Mouse (Mus musculus) G1E (cell line): ENCODE results near the gene Pramef12. TPM values are rescaled to one million over a fixed set of nuclear protein-coding genes. Genes with fewer than 3 reads are reported as not detected.

ENCODE experiments used
- ATAC-seq: 2 replicates; pipeline ENCODE4 v1.8.0; 2016; ENCODE audit warnings: mild to moderate bottlenecking; ENCODE audit not compliant: insufficient number of reproducible peaks, poor library complexity, low FRiP score, severe bottlenecking; ENCODE audit errors: extremely low read depth
- DNase-seq: peaks from one replicate; pipeline ENCODE4 v3.0.0; 2012; ENCODE audit warnings: low spot score
- H3K27me3 ChIP-seq: 2 replicates; pipeline ENCODE4 v1.6.1; 2012; ENCODE audit warnings: mild to moderate bottlenecking, low read length, inconsistent platforms; ENCODE audit not compliant: insufficient read depth
- H3K36me3 ChIP-seq: replicated peaks from 2 replicates; pipeline ENCODE3; 2012; ENCODE audit warnings: mild to moderate bottlenecking, inconsistent platforms
- H3K4me1 ChIP-seq: 2 replicates; pipeline ENCODE4 v1.6.1; 2012; ENCODE audit warnings: low read depth, low read length, inconsistent platforms, mixed read lengths; ENCODE audit not compliant: insufficient read depth
- H3K4me3 ChIP-seq: 2 replicates; pipeline ENCODE4 v1.5.1; 2012; ENCODE audit warnings: low read depth, mild to moderate bottlenecking, inconsistent platforms, low read length, moderate library complexity, mixed read lengths
- H3K9me3 ChIP-seq: replicated peaks from 2 replicates; pipeline ENCODE4 v1.6.1; 2012; ENCODE audit warnings: inconsistent platforms
- CTCF ChIP-seq: IDR thresholded peaks from 2 replicates; pipeline ENCODE4 v1.5.1; 2012; ENCODE audit warnings: low read depth, low read length, inconsistent platforms, mixed read lengths
- GATA1 ChIP-seq: IDR thresholded peaks from 2 replicates; pipeline ENCODE4 v1.6.1; 2012; ENCODE audit warnings: borderline replicate concordance, low read length, inconsistent platforms, mixed read lengths
- GATA2 ChIP-seq: IDR thresholded peaks from 2 replicates; pipeline ENCODE4 v1.6.1; 2012; ENCODE audit warnings: low read depth, low read length, inconsistent platforms, borderline replicate concordance
- POLR2AphosphoS5 ChIP-seq: IDR thresholded peaks from 2 replicates; pipeline ENCODE4 v1.6.1; 2012; ENCODE audit warnings: low read depth, low read length, inconsistent platforms; ENCODE audit not compliant: insufficient replicate concordance
- TAL1 ChIP-seq: conservative IDR thresholded peaks from 2 replicates; pipeline ENCODE4 v1.6.1; 2012; ENCODE audit warnings: low read depth, low read length, inconsistent platforms, mixed read lengths
- polyA plus RNA-seq: library from polyadenylated mRNA; stranded (reverse); fragments of >175 nt; gene quantifications from 2 replicates; pipeline ENCODE4 v1.2.3, GENCODE M21; 2012
- total RNA-seq, 2 experiments: library from RNA; stranded (forward) in 1 of 2; stranded (reverse) in 1 of 2; fragments of 200-1000 nt in 1 of 2; fragments of >200 nt in 1 of 2; fragmentation: Nextera tagmentation in 1 of 2; gene quantifications; 2 replicates each; pipeline ENCODE4 v1.2.3; 2014 to 2017

Gene Pramef12
- total RNA-seq (2014; fragmentation: Nextera tagmentation) (not detected in 2 replicates), total RNA-seq (2017) (0.05 TPM in 1 of 2 replicates, not detected in the other), polyA plus RNA-seq (not detected in 2 replicates)

GRCm38 (mm10) chr4:144408290-144408689 is at the start of gene Pramef12:
Gene Pramef12, minus strand, starts transcription at chr4:144408464.
- H3K4me3 ChIP-seq: no peak within 1 kb of the TSS
- H3K4me1 ChIP-seq: no peaks in the 10 kb centered on the region
- no peaks in the 10 kb centered on the region for H3K36me3 ChIP-seq
- DNase-seq (no peak), ATAC-seq (no peak)
- no peaks in the 10 kb centered on the region for H3K27me3 ChIP-seq
- TF ChIP-seq GATA2: no peak
- TF ChIP-seq TAL1: no peak
- TF ChIP-seq POLR2AphosphoS5: no peak
- no peak for TF ChIP-seq GATA1
- no peak for TF ChIP-seq CTCF
- H3K9me3 ChIP-seq: peaks cover 30% of the 10 kb centered on the region

- TF ChIP-seq GATA1 (no peak), CTCF (no peak), TAL1 (no peak)
- H3K4me3 ChIP-seq: no peak within 1 kb of the TSS
- no peaks in the 10 kb centered on the region for H3K36me3 ChIP-seq
- DNase-seq: no peak
- H3K27me3 ChIP-seq: no peaks in the 10 kb centered on the region
- H3K9me3 ChIP-seq: peaks cover 15% of the 10 kb centered on the region
- H3K4me1 ChIP-seq: no peaks in the 10 kb centered on the region
- ATAC-seq: no peak
These were observed 45.0 kb upstream of the Pramef12 start, which contains the start of gene Gm9944 for GRCm38 (mm10) chr4:144453217-144453616. Gene Gm9944, minus strand, starts transcription at chr4:144453317.

GRCm38 (mm10) chr4:144448546-144448945 is 40.3 kb upstream of the Pramef12 start:
- no peak for DNase-seq
- no peak overlapping the region for H3K4me3 ChIP-seq
- no peaks in the 10 kb centered on the region for H3K4me1 ChIP-seq
- H3K27me3 ChIP-seq: no peaks in the 10 kb centered on the region
- H3K9me3 ChIP-seq: peaks cover 19% of the 10 kb centered on the region
- H3K36me3 ChIP-seq: no peaks in the 10 kb centered on the region
- ATAC-seq: no peak
- TF ChIP-seq TAL1 (no peak), CTCF (no peak), POLR2AphosphoS5 (no peak), GATA2 (no peak)

- Histone ChIP-seq H3K4me1 (no peaks in the 10 kb centered on the region), H3K9me3 (peaks cover 36% of the 10 kb centered on the region), H3K4me3 (no peak overlapping the region), H3K36me3 (no peaks in the 10 kb centered on the region), H3K27me3 (no peaks in the 10 kb centered on the region)
- ATAC-seq (no peak), DNase-seq (no peak)
- TF ChIP-seq GATA2 (no peak), POLR2AphosphoS5 (no peak)
These were observed 33.3 kb upstream of the Pramef12 start for GRCm38 (mm10) chr4:144441582-144441981.

- no peak for TF ChIP-seq GATA2
- H3K4me1 ChIP-seq: no peaks in the 10 kb centered on the region
- ATAC-seq (no peak), DNase-seq (no peak)
- no peak overlapping the region for H3K4me3 ChIP-seq
- H3K27me3 ChIP-seq: no peaks in the 10 kb centered on the region
- H3K9me3 ChIP-seq: peaks cover 35% of the 10 kb centered on the region
- H3K36me3 ChIP-seq: no peaks in the 10 kb centered on the region
These were observed 32.8 kb upstream of the Pramef12 start for GRCm38 (mm10) chr4:144441095-144441494.

GRCm38 (mm10) chr4:144438672-144439071 is 30.4 kb upstream of the Pramef12 start, which contains the start of gene 1700012P22Rik:
Gene 1700012P22Rik, minus strand, starts transcription at chr4:144438772.
- Histone ChIP-seq H3K36me3 (no peaks in the 10 kb centered on the region), H3K4me3 (no peak within 1 kb of the TSS), H3K27me3 (no peaks in the 10 kb centered on the region), H3K4me1 (no peaks in the 10 kb centered on the region), H3K9me3 (peaks cover 29% of the 10 kb centered on the region)
- ATAC-seq (no peak), DNase-seq (no peak)
- TF ChIP-seq GATA1: no peak
- no peak for TF ChIP-seq POLR2AphosphoS5
- no peak for TF ChIP-seq GATA2
- TF ChIP-seq CTCF: no peak
- no peak for TF ChIP-seq TAL1

GRCm38 (mm10) chr4:144433216-144433615 is 25.0 kb upstream of the Pramef12 start:
- Histone ChIP-seq H3K36me3 (no peaks in the 10 kb centered on the region), H3K4me1 (no peaks in the 10 kb centered on the region), H3K9me3 (peaks cover 12% of the 10 kb centered on the region), H3K27me3 (no peaks in the 10 kb centered on the region), H3K4me3 (no peak overlapping the region)
- ATAC-seq: no peak
- no peak for TF ChIP-seq GATA1
- no peak for TF ChIP-seq GATA2
- no peak for TF ChIP-seq TAL1
- no peak for TF ChIP-seq POLR2AphosphoS5
- no peak for TF ChIP-seq CTCF
- DNase-seq: no peak
